Mouse (Mus musculus) G1E (cell line): ENCODE data around the gene Pdzd2.

Source experiments
- CTCF ChIP-seq: IDR thresholded peaks from 2 replicates; pipeline ENCODE4 v1.5.1; 2012; ENCODE audit warnings: low read depth, low read length, inconsistent platforms, mixed read lengths
- GATA1 ChIP-seq: IDR thresholded peaks from 2 replicates; pipeline ENCODE4 v1.6.1; 2012; ENCODE audit warnings: borderline replicate concordance, low read length, inconsistent platforms, mixed read lengths

GRCm38 (mm10) chr15:12341401-12341758, 398.3 kb downstream of the Pdzd2 start:
- TF ChIP-seq CTCF (no peak), GATA1 (no peak)
